Mouse (Mus musculus) heart, embryonic 12.5 days (tissue): ENCODE results near the gene Med27. TPM values are rescaled to one million over a fixed set of nuclear protein-coding genes. Genes with fewer than 3 reads are reported as not detected.
A peak's percentile ranks its signal among the peaks of the same experiment; 100 is the strongest.

Source experiments
- ATAC-seq: fragments of 200-750 bp; cut with Nextera tagmentation; 2 replicates; pipeline ENCODE4 v1.8.0; 2017; ENCODE audit warnings: moderate TSS enrichment, moderate library complexity; ENCODE audit not compliant: insufficient number of reproducible peaks, low FRiP score
- H3K27ac ChIP-seq: fragments of 300-500 bp; sonication (generic); 2 replicates; pipeline ENCODE4 v1.5.1; 2016; ENCODE audit warnings: mild to moderate bottlenecking, moderate library complexity; ENCODE audit not compliant: poor library complexity, severe bottlenecking
- H3K27me3 ChIP-seq: fragments of 300-500 bp; sonication (generic); replicated peaks from 2 replicates; pipeline ENCODE4 v1.6.1; 2016; ENCODE audit warnings: mild to moderate bottlenecking, moderate library complexity
- H3K36me3 ChIP-seq: fragments of 300-500 bp; sonication (generic); 2 replicates; pipeline ENCODE4 v1.6.1; 2016; ENCODE audit warnings: mild to moderate bottlenecking, moderate library complexity
- H3K4me1 ChIP-seq: fragments of 300-500 bp; sonication (generic); replicated peaks from 2 replicates; pipeline ENCODE4 v1.6.1; 2016; ENCODE audit warnings: mild to moderate bottlenecking
- H3K4me2 ChIP-seq: fragments of 300-500 bp; sonication (generic); 2 replicates; pipeline ENCODE4 v1.6.1; 2016; ENCODE audit warnings: mild to moderate bottlenecking, moderate library complexity
- H3K4me3 ChIP-seq: fragments of 300-500 bp; sonication (generic); 2 replicates; pipeline ENCODE4 v1.5.1; 2016; ENCODE audit warnings: mild to moderate bottlenecking
- H3K9ac ChIP-seq: fragments of 300-500 bp; sonication (generic); 2 replicates; pipeline ENCODE4 v1.6.1; 2016; ENCODE audit warnings: mild to moderate bottlenecking, moderate library complexity
- H3K9me3 ChIP-seq: fragments of 300-500 bp; sonication (generic); replicated peaks from 2 replicates; pipeline ENCODE4 v1.6.1; 2016; ENCODE audit warnings: mild to moderate bottlenecking, moderate library complexity
- WGBS: fragments of 180-500 bp; shearing (Covaris S2); methylation state at CpG from one replicate; pipeline ENCODE4 v1.1.7; 2016; 5-methylcytosine and 5-hydroxymethylcytosine counted together
- polyA plus RNA-seq: library from polyadenylated mRNA; unstranded; fragments of >200 nt; fragmentation: Nextera tagmentation; extraction: Ambion mirVana; gene quantifications from 2 replicates; pipeline ENCODE4 v1.2.1, GENCODE M21; 2016

Gene Med27
- polyA plus RNA-seq, 1 experiment from 2014 or later, result 33.5 TPM

DNA sequence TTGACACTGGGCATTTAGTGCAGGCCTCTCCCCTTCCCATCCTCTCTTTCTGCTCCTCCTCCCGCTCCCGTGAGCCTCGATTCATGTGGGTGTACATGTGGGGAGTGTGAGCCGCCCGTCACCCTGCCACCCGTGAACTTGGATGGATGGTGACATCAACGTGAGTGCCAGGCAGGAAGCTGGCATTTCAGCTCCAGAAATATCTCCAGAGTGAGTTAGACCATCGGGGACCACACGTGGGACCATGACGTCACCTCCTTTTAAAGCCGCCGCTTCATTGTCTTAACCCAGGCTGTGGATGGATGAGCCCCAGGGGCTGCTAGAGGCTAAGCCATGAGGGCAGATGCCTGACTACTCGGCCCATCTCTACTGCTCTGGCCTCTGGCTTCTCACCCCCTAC, 195.4 kb downstream of the Med27 start:
- Histone ChIP-seq H3K9ac (no peak overlapping the region), H3K9me3 (no peaks in the 10 kb centered on the region), H3K4me1 (peaks cover 19% of the 10 kb centered on the region), H3K36me3 (no peaks in the 10 kb centered on the region), H3K4me2 (no peak overlapping the region), H3K27me3 (peaks cover 5% of the 10 kb centered on the region; the same call in 1 of the 2 replicates), H3K4me3 (no peak overlapping the region), H3K27ac (no peak overlapping the region)
- 64% methylated on average over 13 of the region's 13 CpGs for WGBS
- ATAC-seq, result 0 out of 2 replicates have a peak, but pooled peaks have one; percentile 26

DNA sequence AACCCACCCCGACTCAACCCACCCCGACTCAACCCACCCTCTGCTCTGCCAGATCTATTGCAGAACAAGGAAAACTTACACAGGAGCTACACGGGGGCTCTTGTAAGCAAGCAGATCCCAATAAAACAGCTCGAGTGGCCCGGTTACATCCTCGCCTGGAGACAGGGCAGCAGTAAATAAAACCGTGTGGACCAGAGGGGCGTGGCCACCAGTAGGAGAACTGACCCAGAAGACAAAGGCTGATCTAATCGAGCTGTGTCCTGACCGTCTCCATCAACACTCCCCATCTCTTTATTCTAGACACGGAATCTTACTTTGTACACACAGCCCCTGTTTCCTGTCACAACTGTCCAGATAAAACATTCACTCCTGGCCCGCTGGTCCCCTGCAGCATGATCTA, 200.0 kb downstream of the Med27 start:
- no peak overlapping the region for H3K27ac ChIP-seq

DNA sequence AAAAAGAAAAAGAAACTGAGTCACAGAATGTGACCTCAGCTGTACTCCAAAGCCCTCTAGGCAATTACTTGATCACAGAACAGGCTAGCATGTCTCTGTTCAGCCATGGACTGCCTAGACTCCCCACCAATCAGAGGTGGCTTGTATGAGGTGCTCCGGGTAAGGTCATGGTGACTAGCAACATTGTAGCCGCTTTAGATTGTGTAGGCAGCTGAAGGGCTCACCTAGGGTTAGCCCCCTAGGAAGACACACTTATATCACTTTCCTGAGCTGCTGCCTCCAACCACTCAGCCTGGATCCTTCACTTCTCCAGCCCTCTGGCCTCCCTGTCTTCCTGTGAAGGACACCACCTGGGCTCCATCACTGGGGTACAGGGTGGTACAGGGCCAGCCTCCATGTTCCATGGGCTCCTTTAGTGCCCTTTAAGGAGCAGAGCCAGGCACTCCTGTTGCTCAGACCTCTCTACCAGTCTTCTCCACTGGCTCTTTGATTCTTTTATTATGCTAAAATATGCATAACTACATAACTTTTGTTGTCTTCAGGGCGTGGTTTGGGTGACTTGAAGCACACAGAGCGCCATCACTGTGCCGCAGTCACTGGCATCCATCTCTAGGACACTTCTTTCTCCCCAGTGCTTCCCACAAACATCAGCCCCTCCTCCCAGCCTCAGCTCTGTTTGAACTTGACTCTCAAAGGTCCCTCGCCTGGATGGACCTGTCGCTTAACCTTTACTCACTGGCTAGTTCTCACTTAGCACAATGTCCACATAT, 205.4 kb downstream of the Med27 start:
- H3K4me1 ChIP-seq, result peaks cover 7% of the 10 kb centered on the region
- no peak overlapping the region for H3K4me3 ChIP-seq
- ATAC-seq, result no peak
- no peaks in the 10 kb centered on the region for H3K9me3 ChIP-seq
- no peak overlapping the region for H3K4me2 ChIP-seq
- 77% methylated on average over 7 of the region's 7 CpGs for WGBS
- H3K27me3 ChIP-seq, result no peaks in the 10 kb centered on the region
- H3K9ac ChIP-seq, result no peak overlapping the region
- H3K36me3 ChIP-seq, result no peaks in the 10 kb centered on the region
- H3K27ac ChIP-seq, result no peak overlapping the region

More for the DNA sequence above, 200.0 kb downstream of the Med27 start:
- Histone ChIP-seq H3K4me2 (peak overlapping the region; percentile 4; the same call in 1 of the 2 replicates), H3K9ac (no peak overlapping the region), H3K36me3 (no peaks in the 10 kb centered on the region), H3K4me3 (no peak overlapping the region), H3K27me3 (no peaks in the 10 kb centered on the region), H3K9me3 (no peaks in the 10 kb centered on the region), H3K4me1 (peaks cover 19% of the 10 kb centered on the region)
- 23% methylated on average over 12 of the region's 12 CpGs for WGBS
- ATAC-seq, result no peak

DNA sequence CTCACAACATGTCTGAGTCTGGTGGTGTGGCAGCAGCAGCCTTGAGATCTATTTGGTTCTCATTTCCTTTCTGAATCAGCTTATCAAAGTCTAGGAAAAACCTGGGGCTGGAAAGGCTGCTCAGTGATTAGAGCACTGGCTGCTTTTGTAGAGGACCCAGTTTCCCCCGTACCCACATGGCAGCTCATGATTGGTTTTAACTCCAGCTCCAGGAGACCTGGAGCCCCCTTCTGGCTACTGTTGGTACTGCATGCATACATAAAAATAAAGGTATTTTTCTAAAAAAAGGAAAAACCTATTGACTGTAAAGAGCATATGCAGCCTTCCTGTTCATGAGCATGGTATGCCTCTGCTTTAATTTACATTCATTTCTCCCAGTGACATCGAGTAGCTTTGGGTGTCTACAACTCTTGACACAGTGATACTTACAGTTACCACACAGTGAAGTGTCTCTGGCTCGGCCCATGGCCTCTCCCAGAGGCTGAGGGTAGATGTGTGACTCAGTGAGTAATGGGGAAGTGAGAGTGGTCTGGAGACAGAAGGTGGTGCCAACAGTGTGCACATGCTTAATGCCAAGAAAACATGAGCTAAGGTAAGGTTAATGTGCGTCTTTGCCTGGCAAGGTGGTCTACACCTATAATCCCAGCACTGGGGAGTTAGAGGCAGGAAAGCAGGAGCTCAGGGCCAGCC, 207.5 kb downstream of the Med27 start:
- Histone ChIP-seq H3K4me1 (peaks cover 7% of the 10 kb centered on the region), H3K27me3 (no peaks in the 10 kb centered on the region), H3K36me3 (no peaks in the 10 kb centered on the region), H3K9me3 (no peaks in the 10 kb centered on the region), H3K4me2 (no peak overlapping the region), H3K27ac (no peak overlapping the region), H3K9ac (no peak overlapping the region), H3K4me3 (no peak overlapping the region)
- no peak for ATAC-seq
- WGBS, result 65% methylated on average over 4 of the region's 4 CpGs

DNA sequence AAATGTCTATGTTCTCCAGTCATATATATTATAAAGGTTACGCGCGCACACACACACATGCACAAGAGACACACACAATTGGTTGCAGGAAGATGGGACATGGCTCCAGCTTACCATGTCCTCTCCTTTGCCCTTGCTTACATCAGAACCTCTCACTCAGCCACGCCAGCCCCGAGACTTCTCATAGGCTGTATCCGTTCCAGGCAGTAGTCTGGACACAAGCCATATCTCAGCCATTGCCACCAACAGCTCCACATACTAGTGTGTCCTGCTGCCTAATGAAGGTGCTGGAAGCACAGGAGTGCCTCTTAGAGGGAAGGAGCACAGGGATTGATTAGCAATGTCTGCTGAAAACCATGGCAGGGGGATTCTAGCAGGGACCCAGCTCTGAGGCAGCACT, 211.9 kb downstream of the Med27 start:
- Histone ChIP-seq H3K4me2 (no peak overlapping the region), H3K27ac (no peak overlapping the region), H3K36me3 (no peaks in the 10 kb centered on the region), H3K4me1 (peaks cover 4% of the 10 kb centered on the region), H3K27me3 (no peaks in the 10 kb centered on the region), H3K9ac (no peak overlapping the region), H3K4me3 (no peak overlapping the region), H3K9me3 (no peaks in the 10 kb centered on the region)
- WGBS, result 74% methylated on average over 6 of the region's 6 CpGs
- no peak for ATAC-seq

DNA sequence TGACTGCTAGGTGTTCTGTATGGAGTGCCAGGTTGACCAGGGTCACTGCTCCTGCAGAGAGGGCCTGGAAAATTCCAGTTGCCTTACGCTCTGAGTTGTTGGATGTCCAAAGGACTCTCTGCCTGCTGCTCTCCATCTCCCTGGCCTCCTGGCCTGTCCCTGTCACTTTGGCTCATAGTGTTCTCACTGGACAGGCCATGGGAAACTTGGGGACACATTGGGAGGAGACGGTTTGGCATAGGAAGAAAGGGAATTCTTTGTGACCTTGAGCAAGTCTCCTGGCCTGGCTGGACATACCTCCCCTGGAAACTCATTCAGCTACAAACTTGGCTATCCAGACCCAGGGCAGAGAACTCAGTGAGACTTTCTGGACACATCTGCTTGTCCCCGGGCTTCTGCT, 213.3 kb downstream of the Med27 start:
- H3K9me3 ChIP-seq, result no peaks in the 10 kb centered on the region
- H3K4me3 ChIP-seq, result no peak overlapping the region
- peaks cover 2% of the 10 kb centered on the region; the same call in 1 of the 2 replicates for H3K27me3 ChIP-seq
- H3K27ac ChIP-seq, result no peak overlapping the region
- no peak for ATAC-seq
- no peak overlapping the region for H3K4me2 ChIP-seq
- 80% methylated on average over 3 of the region's 3 CpGs for WGBS
- no peak overlapping the region for H3K9ac ChIP-seq
- H3K4me1 ChIP-seq, result no peaks in the 10 kb centered on the region
- no peaks in the 10 kb centered on the region for H3K36me3 ChIP-seq

DNA sequence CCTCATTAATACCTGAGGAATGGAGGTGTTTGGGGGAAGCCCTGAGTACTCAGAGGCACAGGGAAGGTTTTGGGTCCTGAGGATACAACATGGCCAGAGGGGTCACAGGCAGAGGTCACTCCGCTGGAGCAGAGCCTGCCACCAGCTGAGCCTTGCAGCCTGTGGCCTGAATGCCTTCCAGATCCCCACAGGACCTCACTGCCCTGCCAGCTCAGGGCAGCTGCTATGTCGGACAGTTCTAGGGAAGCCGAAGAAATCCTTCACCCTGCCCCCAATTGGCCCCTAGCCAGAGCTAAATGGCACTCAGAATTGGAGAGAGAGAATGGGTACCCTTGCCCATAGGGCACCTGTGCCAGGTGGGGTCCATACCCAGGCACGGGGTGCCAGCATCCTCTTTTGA, 214.8 kb downstream of the Med27 start:
- no peak overlapping the region for H3K9ac ChIP-seq
- H3K4me1 ChIP-seq, result peaks cover 4% of the 10 kb centered on the region
- 81% methylated on average over 4 of the region's 4 CpGs for WGBS
- H3K36me3 ChIP-seq, result no peaks in the 10 kb centered on the region
- no peak for ATAC-seq
- H3K27me3 ChIP-seq, result peaks cover 8% of the 10 kb centered on the region; the same call in 1 of the 2 replicates
- H3K4me2 ChIP-seq, result no peak overlapping the region
- H3K27ac ChIP-seq, result no peak overlapping the region
- H3K4me3 ChIP-seq, result no peak overlapping the region
- no peaks in the 10 kb centered on the region for H3K9me3 ChIP-seq

DNA sequence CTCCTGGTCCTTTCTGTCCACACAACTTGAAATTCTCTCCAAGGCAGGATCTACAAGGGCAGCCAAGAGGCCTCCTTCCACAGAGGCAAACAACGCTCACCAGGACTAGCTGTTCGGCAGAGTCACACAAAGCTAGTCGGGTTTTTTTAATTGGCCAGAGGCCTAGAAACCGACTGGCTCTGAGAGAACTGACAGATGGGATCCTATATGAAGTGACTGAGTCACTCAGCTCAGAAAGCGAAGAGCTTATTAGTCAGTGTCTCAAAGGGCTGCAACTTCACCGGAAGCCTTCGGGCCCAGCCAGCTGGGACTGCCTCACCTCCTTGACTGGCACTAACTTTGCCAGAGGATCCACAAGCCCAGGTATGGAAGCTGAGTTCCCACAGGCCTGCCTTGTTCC, 217.4 kb downstream of the Med27 start:
- ATAC-seq, result no peak
- WGBS, result 69% methylated on average over 7 of the region's 7 CpGs
- Histone ChIP-seq H3K27me3 (peaks cover 8% of the 10 kb centered on the region; the same call in 1 of the 2 replicates), H3K4me1 (peaks cover 4% of the 10 kb centered on the region), H3K36me3 (no peaks in the 10 kb centered on the region), H3K4me2 (no peak overlapping the region), H3K4me3 (no peak overlapping the region), H3K27ac (no peak overlapping the region), H3K9ac (no peak overlapping the region), H3K9me3 (no peaks in the 10 kb centered on the region)

DNA sequence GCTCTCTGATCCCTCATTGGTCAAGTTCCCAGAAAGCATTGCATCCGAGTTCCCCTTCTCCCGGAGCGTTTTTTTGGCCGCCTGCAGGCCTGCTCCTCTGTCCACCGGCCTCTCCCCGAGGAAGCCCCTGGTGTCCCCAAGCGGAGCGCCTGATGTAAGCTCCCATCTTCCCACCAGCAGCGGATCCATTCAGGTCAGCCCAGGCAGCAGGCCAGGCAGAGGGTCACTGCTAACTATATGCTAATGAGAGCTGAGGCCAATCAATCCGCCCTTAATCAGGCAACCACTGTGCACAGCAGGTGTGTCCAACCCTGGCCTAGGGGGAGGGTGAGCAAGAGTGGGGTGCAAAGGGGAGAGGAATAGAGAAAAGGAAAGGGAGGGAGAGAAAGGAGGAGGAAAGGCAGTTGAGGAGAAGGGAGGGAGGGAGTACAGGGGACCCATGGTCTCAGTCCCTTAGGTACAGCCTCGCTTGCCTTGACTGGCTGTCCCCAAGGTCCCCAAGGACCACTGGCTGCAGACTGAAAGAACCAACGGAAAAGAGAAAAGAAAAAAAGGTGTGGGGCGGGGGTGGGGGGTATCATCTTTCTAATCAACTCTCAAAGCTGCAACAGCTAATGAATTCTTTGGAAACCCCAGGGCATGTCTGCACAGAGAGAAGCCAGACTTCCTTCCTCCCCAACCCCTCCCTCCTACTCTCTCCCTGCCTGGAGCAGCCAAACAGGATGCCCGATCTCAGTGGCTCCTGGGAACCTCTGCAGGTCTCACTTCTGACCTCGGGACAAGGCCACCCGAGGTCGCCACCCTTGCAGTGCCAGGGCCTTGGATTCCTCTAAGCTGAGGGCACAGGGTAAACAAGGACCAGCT, 219.2 kb downstream of the Med27 start:
- Histone ChIP-seq H3K4me2 (no peak overlapping the region; the same call in 1 of the 2 replicates), H3K9ac (no peak overlapping the region), H3K4me1 (peaks cover 4% of the 10 kb centered on the region), H3K36me3 (no peaks in the 10 kb centered on the region), H3K27me3 (peaks cover 8% of the 10 kb centered on the region; the same call in 1 of the 2 replicates), H3K27ac (0 out of 2 replicates have a peak overlapping the region, but pooled peaks have one; percentile 2), H3K9me3 (no peaks in the 10 kb centered on the region), H3K4me3 (no peak overlapping the region)
- WGBS, result 13% methylated on average over 17 of the region's 17 CpGs
- ATAC-seq, result peak; percentile 67

DNA sequence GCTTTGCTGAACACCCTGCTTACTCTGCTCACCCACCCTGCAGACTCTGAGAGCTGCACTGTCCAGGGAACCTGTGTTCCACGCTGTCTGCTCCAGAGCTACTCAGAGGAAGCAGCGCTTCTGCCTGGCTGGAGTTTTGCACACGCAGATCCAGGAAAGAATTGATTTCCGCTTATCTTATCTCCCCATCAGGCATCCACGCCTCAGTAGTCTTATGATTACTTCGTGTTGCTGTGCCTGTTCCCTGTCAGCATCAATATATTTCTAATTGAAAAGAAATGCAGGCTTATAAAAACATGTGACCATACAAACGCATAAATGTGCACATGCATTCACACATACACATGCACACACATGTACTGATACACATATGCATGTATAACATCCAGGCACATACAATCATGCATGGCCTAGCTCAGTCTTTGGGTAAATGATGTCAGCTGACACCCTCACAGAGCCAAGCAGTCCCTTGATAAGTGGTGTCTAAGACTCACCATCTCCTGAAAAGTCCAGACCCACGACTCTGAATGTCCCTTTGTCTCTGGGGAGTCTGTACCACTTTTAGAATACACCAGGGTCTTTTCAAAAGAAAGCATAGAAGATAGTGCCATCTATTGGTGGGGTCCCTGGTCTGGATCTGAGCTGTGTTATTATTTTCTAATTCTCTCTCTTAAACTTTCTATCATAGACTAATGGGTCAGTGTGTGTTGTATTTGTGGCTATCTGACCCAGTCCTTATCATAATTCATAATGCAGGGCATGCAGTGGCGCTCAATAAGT, 225.5 kb downstream of the Med27 start:
- no peak overlapping the region for H3K27ac ChIP-seq
- H3K4me1 ChIP-seq, result peaks cover 6% of the 10 kb centered on the region; the same call in 1 of the 2 replicates
- no peaks in the 10 kb centered on the region for H3K9me3 ChIP-seq
- no peak overlapping the region for H3K4me2 ChIP-seq
- H3K36me3 ChIP-seq, result no peaks in the 10 kb centered on the region
- 0 out of 2 replicates have a peak, but pooled peaks cover 10% of the 10 kb centered on the region for H3K27me3 ChIP-seq
- no peak overlapping the region for H3K9ac ChIP-seq
- 58% methylated on average over 9 of the region's 9 CpGs for WGBS
- ATAC-seq, result no peak
- no peak overlapping the region for H3K4me3 ChIP-seq
